Mouse (Mus musculus): ENCODE measurements around the gene Aldh3b3. TPM values are rescaled to one million over a fixed set of nuclear protein-coding genes. Genes with fewer than 3 reads are reported as not detected.

Gene Aldh3b3
- 0.04 TPM in 1 of 2 replicates, not detected in the other for polyA plus RNA-seq (2016; fragmentation: Nextera tagmentation; extraction: Ambion mirVana)

- Histone ChIP-seq H3K9me3 (replicated peaks) (no peaks in the 10 kb centered on the region), H3K9ac (no peak within 1 kb of the TSS), H3K36me3 (no peaks in the 10 kb centered on the region), H3K27ac (no peak within 1 kb of the TSS), H3K4me1 (no peaks in the 10 kb centered on the region), H3K4me2 (no peak within 1 kb of the TSS), H3K4me3 (no peak within 1 kb of the TSS), H3K27me3 (replicated peaks) (peaks cover 7% of the 10 kb centered on the region; the same call in 1 of the 2 replicates)
- 61% methylated on average over 4 of the region's 4 CpGs for WGBS (ENCODE audit: insufficient replicate concordance)
- ATAC-seq = no peak
Observed at GRCm38 (mm10) chr19:3958470-3958869, at the start of gene Aldh3b3. TSS of gene Aldh3b3 (plus strand) at chr19:3958645.

- 64% methylated on average over 5 of the region's 5 CpGs for WGBS (ENCODE audit: insufficient replicate concordance)
- H3K27ac ChIP-seq = no peak overlapping the region
- no peaks in the 10 kb centered on the region for H3K9me3 ChIP-seq (replicated peaks)
- H3K27me3 ChIP-seq (replicated peaks) = no peaks in the 10 kb centered on the region
- H3K9ac ChIP-seq = no peak overlapping the region
- no peak overlapping the region for H3K4me2 ChIP-seq
- no peak overlapping the region for H3K4me3 ChIP-seq
- peaks cover 64% of the 10 kb centered on the region for H3K4me1 ChIP-seq
- H3K36me3 ChIP-seq = peaks cover 34% of the 10 kb centered on the region
- ATAC-seq = no peak
Observed at GRCm38 (mm10) chr19:3910206-3910605, 48.2 kb upstream of the Aldh3b3 start.

GRCm38 (mm10) chr19:3912337-3913204, 45.9 kb upstream of the Aldh3b3 start, which contains the start of gene Ndufs8:
TSS of gene Ndufs8 (minus strand) at chr19:3912774.
- ATAC-seq = peak; percentile 95

DNA sequence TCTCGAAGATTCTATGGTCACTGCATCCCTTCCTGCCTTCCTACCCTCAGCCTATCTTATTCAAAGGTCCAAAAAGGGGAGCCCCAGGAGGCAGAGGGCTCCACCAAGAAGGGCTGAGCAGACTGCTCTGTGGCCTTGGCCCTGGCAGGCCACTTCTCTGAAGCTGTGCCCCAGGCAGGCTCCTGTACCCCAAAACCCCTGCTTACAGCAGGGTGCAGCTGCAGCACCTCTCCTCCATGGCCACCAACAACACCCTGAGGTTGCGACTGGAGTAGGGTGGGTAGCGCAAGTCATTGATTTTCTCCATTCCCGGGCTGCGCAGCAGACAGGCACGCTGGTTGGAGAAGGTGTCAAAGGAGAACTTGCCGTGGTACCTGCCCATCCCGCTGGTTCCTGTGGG, 44.8 kb upstream of the Aldh3b3 start:
- Histone ChIP-seq H3K9me3 (replicated peaks) (no peaks in the 10 kb centered on the region), H3K36me3 (peaks cover 24% of the 10 kb centered on the region), H3K27ac (peak overlapping the region; percentile 77), H3K27me3 (replicated peaks) (no peaks in the 10 kb centered on the region), H3K9ac (peak overlapping the region; percentile 71), H3K4me3 (peak overlapping the region; percentile 76), H3K4me2 (peak overlapping the region; percentile 77), H3K4me1 (peaks cover 36% of the 10 kb centered on the region)
- WGBS (ENCODE audit: insufficient replicate concordance) = 73% methylated on average over 8 of the region's 8 CpGs
- no peak for ATAC-seq

More at GRCm38 (mm10) chr19:3912337-3913204, 45.9 kb upstream of the Aldh3b3 start, which contains the start of gene Ndufs8:
- Histone ChIP-seq H3K9me3 (replicated peaks) (no peaks in the 10 kb centered on the region), H3K27ac (peak within 1 kb of the TSS; percentile 81), H3K9ac (peak within 1 kb of the TSS; percentile 75), H3K27me3 (replicated peaks) (no peaks in the 10 kb centered on the region), H3K4me1 (peaks cover 41% of the 10 kb centered on the region), H3K36me3 (peaks cover 34% of the 10 kb centered on the region), H3K4me3 (peak within 1 kb of the TSS; percentile 76), H3K4me2 (peak within 1 kb of the TSS; percentile 82)
- under 1% methylated on average over 43 of the region's 43 CpGs for WGBS (ENCODE audit: insufficient replicate concordance)

- H3K9ac ChIP-seq = peak overlapping the region; percentile 18; the same call in 1 of the 2 replicates
- peaks cover 36% of the 10 kb centered on the region for H3K4me1 ChIP-seq
- H3K36me3 ChIP-seq = peaks cover 17% of the 10 kb centered on the region
- H3K4me3 ChIP-seq = no peak overlapping the region; the same call in 1 of the 2 replicates
- no peaks in the 10 kb centered on the region for H3K9me3 ChIP-seq (replicated peaks)
- no peaks in the 10 kb centered on the region for H3K27me3 ChIP-seq (replicated peaks)
- peak overlapping the region; percentile 77 for H3K4me2 ChIP-seq
- no peak overlapping the region for H3K27ac ChIP-seq
- ATAC-seq = no peak
- 53% methylated on average over 5 of the region's 5 CpGs for WGBS (ENCODE audit: insufficient replicate concordance)
Observed at GRCm38 (mm10) chr19:3914535-3914934, 43.9 kb upstream of the Aldh3b3 start.

GRCm38 (mm10) chr19:3916727-3917126, 41.7 kb upstream of the Aldh3b3 start:
- no peaks in the 10 kb centered on the region for H3K27me3 ChIP-seq (replicated peaks)
- H3K4me3 ChIP-seq = no peak overlapping the region
- H3K4me1 ChIP-seq = peaks cover 25% of the 10 kb centered on the region
- H3K9me3 ChIP-seq (replicated peaks) = no peaks in the 10 kb centered on the region
- H3K36me3 ChIP-seq = no peaks in the 10 kb centered on the region
- WGBS (ENCODE audit: insufficient replicate concordance) = 74% methylated on average over 11 of the region's 11 CpGs
- 0 out of 2 replicates have a peak overlapping the region, but pooled peaks have one; percentile 12 for H3K9ac ChIP-seq
- no peak for ATAC-seq
- H3K4me2 ChIP-seq = no peak overlapping the region
- H3K27ac ChIP-seq = no peak overlapping the region

DNA sequence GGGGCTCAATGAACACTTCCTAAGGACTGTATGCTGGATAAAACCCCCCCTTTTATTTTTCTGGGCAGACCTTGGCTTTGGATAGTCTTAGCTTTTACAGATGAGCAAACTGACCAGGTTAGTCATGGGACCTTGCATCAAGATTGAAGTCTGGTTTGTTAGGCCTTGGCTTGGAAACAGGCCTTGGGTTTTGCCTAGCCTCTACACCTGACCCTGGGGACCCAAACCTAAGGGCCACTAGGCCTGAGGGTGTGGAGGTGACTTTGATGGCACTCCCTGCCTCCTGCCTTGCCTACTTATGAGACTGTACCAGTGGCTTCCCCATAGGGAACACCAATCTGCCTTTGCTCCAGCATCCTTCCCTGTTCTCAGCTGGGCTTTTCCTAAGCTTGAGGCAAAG, 38.5 kb upstream of the Aldh3b3 start:
- no peaks in the 10 kb centered on the region for H3K9me3 ChIP-seq (replicated peaks)
- no peak for ATAC-seq
- H3K4me3 ChIP-seq = no peak overlapping the region
- peaks cover 22% of the 10 kb centered on the region for H3K4me1 ChIP-seq
- H3K27ac ChIP-seq = no peak overlapping the region
- H3K36me3 ChIP-seq = no peaks in the 10 kb centered on the region
- H3K4me2 ChIP-seq = no peak overlapping the region
- no peak overlapping the region for H3K9ac ChIP-seq
- H3K27me3 ChIP-seq (replicated peaks) = no peaks in the 10 kb centered on the region

DNA sequence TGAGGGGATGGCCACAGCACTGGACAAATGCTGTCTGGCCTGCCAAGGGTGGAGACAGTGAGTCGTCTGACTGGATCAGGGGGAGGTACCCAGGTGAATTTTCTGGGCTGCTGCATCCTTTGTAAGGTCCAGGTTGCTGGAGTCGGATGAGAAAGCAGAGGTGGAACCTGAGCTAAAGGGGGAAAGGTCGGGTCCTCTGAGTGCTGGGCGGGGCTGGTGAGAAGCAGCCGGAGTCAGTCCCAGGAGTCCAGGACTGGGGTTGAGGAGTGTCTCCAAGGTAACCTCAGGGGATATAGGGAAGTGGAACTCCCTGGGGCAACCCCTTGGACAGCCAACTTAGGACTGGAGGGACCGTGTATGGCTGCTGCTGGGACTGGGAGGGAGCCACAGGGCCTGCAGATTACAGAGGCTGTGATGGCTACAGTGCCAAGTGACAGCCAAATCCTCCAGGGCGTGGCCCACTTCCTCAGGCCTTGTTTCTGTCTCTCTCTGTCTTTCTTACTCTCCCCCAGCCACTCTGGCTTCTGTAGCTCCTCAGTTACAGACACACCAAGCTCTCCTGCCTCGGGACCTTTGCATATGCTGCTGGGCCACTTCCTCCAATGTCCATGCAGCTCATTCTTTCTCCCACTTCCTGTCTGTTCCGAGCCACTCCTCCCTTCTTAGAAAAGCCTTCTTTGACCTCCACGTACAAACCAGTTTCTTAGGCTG, 35.6 kb upstream of the Aldh3b3 start:
- no peak overlapping the region for H3K4me3 ChIP-seq
- 42% methylated on average over 10 of the region's 10 CpGs for WGBS (ENCODE audit: insufficient replicate concordance)
- no peaks in the 10 kb centered on the region for H3K9me3 ChIP-seq (replicated peaks)
- H3K4me2 ChIP-seq = no peak overlapping the region
- H3K9ac ChIP-seq = no peak overlapping the region
- H3K27me3 ChIP-seq (replicated peaks) = no peaks in the 10 kb centered on the region; the same call in 1 of the 2 replicates
- ATAC-seq = no peak
- H3K27ac ChIP-seq = no peak overlapping the region
- H3K4me1 ChIP-seq = peaks cover 29% of the 10 kb centered on the region
- H3K36me3 ChIP-seq = no peaks in the 10 kb centered on the region

DNA sequence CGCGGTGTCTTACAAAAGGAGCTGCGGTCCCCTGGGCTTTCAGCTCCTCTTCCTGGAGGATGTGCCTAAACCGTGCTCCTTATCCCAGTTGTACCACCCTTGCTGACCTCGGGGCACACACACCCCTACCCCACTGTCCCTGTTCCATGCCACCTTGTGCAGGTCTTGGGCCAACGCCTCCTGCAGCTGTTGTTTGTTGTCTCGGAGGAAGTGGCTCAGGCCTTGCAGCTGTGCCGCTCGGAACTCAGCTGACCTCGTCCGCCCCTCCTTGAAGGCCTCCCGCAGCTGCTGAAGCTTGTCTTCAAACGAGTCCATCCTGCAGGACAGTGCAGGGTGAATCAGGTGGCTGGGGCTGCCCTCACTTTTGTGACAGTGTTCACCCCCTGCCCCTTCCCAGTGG, 34.9 kb upstream of the Aldh3b3 start:
- Histone ChIP-seq H3K9me3 (replicated peaks) (no peaks in the 10 kb centered on the region), H3K27me3 (replicated peaks) (no peaks in the 10 kb centered on the region; the same call in 1 of the 2 replicates), H3K4me2 (no peak overlapping the region), H3K4me1 (peaks cover 29% of the 10 kb centered on the region), H3K36me3 (no peaks in the 10 kb centered on the region), H3K9ac (no peak overlapping the region), H3K4me3 (no peak overlapping the region), H3K27ac (no peak overlapping the region)
- no peak for ATAC-seq
- 54% methylated on average over 13 of the region's 13 CpGs for whole genome bisulfite sequencing (ENCODE audit: insufficient replicate concordance)

GRCm38 (mm10) chr19:3924190-3924589, 34.3 kb upstream of the Aldh3b3 start:
- Histone ChIP-seq H3K36me3 (no peaks in the 10 kb centered on the region), H3K4me2 (no peak overlapping the region), H3K9me3 (replicated peaks) (no peaks in the 10 kb centered on the region), H3K4me1 (peaks cover 33% of the 10 kb centered on the region), H3K9ac (no peak overlapping the region), H3K27ac (no peak overlapping the region; the same call in 1 of the 2 replicates), H3K27me3 (replicated peaks) (no peaks in the 10 kb centered on the region; the same call in 1 of the 2 replicates), H3K4me3 (no peak overlapping the region)
- WGBS (ENCODE audit: insufficient replicate concordance) = 76% methylated on average over 8 of the region's 8 CpGs
- ATAC-seq = no peak

- Histone ChIP-seq H3K4me1 (peaks cover 39% of the 10 kb centered on the region), H3K9ac (no peak overlapping the region), H3K27me3 (replicated peaks) (peaks cover 5% of the 10 kb centered on the region; the same call in 1 of the 2 replicates), H3K9me3 (replicated peaks) (no peaks in the 10 kb centered on the region), H3K4me3 (no peak overlapping the region), H3K36me3 (no peaks in the 10 kb centered on the region), H3K27ac (no peak overlapping the region), H3K4me2 (no peak overlapping the region)
- WGBS (ENCODE audit: insufficient replicate concordance) = 66% methylated on average over 7 of the region's 7 CpGs
- no peak for ATAC-seq
Observed at GRCm38 (mm10) chr19:3924868-3925267, 33.6 kb upstream of the Aldh3b3 start.

GRCm38 (mm10) chr19:3925859-3926258, 32.6 kb upstream of the Aldh3b3 start:
- no peak overlapping the region for H3K4me3 ChIP-seq
- H3K4me2 ChIP-seq = no peak overlapping the region
- no peak for ATAC-seq
- no peaks in the 10 kb centered on the region for H3K9me3 ChIP-seq (replicated peaks)
- H3K9ac ChIP-seq = no peak overlapping the region
- 76% methylated on average over 6 of the region's 6 CpGs for WGBS (ENCODE audit: insufficient replicate concordance)
- H3K4me1 ChIP-seq = peaks cover 49% of the 10 kb centered on the region
- H3K36me3 ChIP-seq = no peaks in the 10 kb centered on the region
- no peak overlapping the region for H3K27ac ChIP-seq
- peaks cover 5% of the 10 kb centered on the region; the same call in 1 of the 2 replicates for H3K27me3 ChIP-seq (replicated peaks)
